Mouse (Mus musculus) liver, postnatal 0 days (tissue): Measurements from ENCODE around the gene Plekha7. TPM values are rescaled to one million over a fixed set of nuclear protein-coding genes. Genes with fewer than 3 reads are reported as not detected.
A peak's percentile ranks its signal among the peaks of the same experiment; 100 is the strongest.

ENCODE experiments used
- ATAC-seq: fragments of 200-750 bp; cut with Nextera tagmentation; 2 replicates; pipeline ENCODE4 v1.8.0; 2017; ENCODE audit warnings: mild to moderate bottlenecking, moderate library complexity
- DNase-seq: peaks from one replicate; pipeline ENCODE4 v3.0.0-alpha.2; 2016
- H3K27ac ChIP-seq: fragments of 300-500 bp; sonication (generic); 2 replicates; pipeline ENCODE4 v1.5.1; 2014; ENCODE audit warnings: antibody characterized with exemption, moderate library complexity, mild to moderate bottlenecking, low read depth
- H3K27me3 ChIP-seq: fragments of 300-500 bp; sonication (generic); 2 replicates; pipeline ENCODE4 v1.6.1; 2014; ENCODE audit warnings: low read length, control low read depth, mixed read lengths; ENCODE audit not compliant: insufficient read depth
- H3K36me3 ChIP-seq: fragments of 300-500 bp; sonication (generic); replicated peaks from 2 replicates; pipeline ENCODE4 v1.6.1; 2014; ENCODE audit warnings: mild to moderate bottlenecking, control low read depth, low read length, moderate library complexity, mixed read lengths; ENCODE audit not compliant: insufficient read depth
- H3K4me1 ChIP-seq: fragments of 300-500 bp; sonication (generic); 2 replicates; pipeline ENCODE4 v1.6.1; 2014; ENCODE audit warnings: antibody characterized with exemption, mild to moderate bottlenecking, control low read depth; ENCODE audit not compliant: insufficient read depth
- H3K4me2 ChIP-seq: fragments of 300-500 bp; sonication (generic); 2 replicates; pipeline ENCODE4 v1.6.1; 2014; ENCODE audit warnings: low read depth, mild to moderate bottlenecking, low read length, moderate library complexity, mixed read lengths
- H3K4me3 ChIP-seq: fragments of 300-500 bp; sonication (generic); 2 replicates; pipeline ENCODE4 v1.5.1; 2014; ENCODE audit warnings: low read depth, low read length
- H3K9ac ChIP-seq: fragments of 300-500 bp; sonication (generic); replicated peaks from 2 replicates; pipeline ENCODE4 v1.6.1; 2014; ENCODE audit warnings: mild to moderate bottlenecking, moderate library complexity
- H3K9me3 ChIP-seq: fragments of 300-500 bp; sonication (generic); 2 replicates; pipeline ENCODE4 v1.6.1; 2016; ENCODE audit warnings: mild to moderate bottlenecking, control low read depth, low read length, mixed read lengths
- CTCF ChIP-seq: sonication (generic); IDR thresholded peaks from 2 replicates; pipeline ENCODE4 v1.5.1; 2016; ENCODE audit warnings: antibody characterized with exemption, low read depth
- EP300 ChIP-seq: IDR thresholded peaks from 2 replicates; pipeline ENCODE4 v1.6.1; 2016; ENCODE audit warnings: antibody characterized with exemption, low read depth, mild to moderate bottlenecking
- WGBS: fragments of 180-500 bp; shearing (Covaris S2); extraction: QIAGEN DNeasy Blood & Tissue Kit; methylation state at CpG from one replicate; pipeline ENCODE4 v1.1.7; 2014; ENCODE audit not compliant: insufficient replicate concordance; 5-methylcytosine and 5-hydroxymethylcytosine counted together
- polyA plus RNA-seq: library from polyadenylated mRNA; unstranded; fragments of >200 nt; fragmentation: Nextera tagmentation; extraction: Ambion mirVana; gene quantifications from 2 replicates; pipeline ENCODE4 v1.2.1, GENCODE M21; 2015

The Plekha7 gene
- polyA plus RNA-seq, result 1.5 and 1.8 TPM in 2 replicates

DNA sequence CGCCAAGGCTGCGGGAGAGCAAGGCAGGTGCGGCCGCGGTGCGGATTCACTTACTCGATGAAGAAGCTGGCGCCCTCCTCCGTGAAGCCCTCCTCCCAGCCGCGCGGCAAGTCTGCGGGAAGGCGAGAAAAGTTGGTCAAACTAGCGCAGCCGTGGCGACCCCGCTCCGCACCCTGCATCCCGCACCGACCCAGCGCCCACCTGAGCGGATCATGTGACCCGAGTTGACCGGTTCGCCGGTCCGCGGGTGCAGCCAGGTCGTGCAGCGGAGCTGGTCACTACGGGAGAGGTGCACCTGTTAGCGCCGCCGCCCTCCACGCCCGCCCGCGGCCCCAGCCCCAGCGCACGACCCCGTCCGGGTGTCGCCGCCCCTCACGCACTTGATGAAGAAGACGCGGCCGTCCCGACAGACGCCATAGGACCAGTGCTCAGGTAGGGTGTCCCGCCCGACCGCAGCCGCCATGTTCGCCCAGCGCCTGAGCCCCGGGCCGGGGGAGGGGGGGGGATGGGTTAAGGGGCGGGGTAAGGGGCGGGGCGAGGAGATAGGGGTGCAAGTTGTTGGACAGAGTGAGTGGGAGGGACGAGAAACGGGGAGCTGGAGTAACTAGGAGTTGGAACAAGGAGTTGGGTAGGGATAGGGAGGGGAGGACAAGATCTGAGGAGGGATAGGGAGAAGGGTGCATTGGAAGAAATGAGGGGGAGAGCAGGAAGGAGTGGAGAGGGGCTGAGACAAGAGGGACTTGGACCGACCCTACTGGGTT lies at the start of gene Plekha7:
Plekha7 (minus strand) TSS at position 506 of the 761 bp plus-strand sequence.
- peak within 1 kb of the TSS; percentile 95 for H3K4me2 ChIP-seq
- peak; percentile 78 for DNase-seq
- H3K9me3 ChIP-seq, result no peaks in the 10 kb centered on the region
- WGBS, result under 1% methylated on average over 56 of the region's 65 CpGs
- H3K4me3 ChIP-seq, result peak within 1 kb of the TSS; percentile 75
- peak within 1 kb of the TSS; percentile 74 for H3K27ac ChIP-seq
- H3K9ac ChIP-seq, result peak within 1 kb of the TSS; percentile 60
- TF ChIP-seq EP300 (no peak), CTCF (no peak)
- peaks cover 20% of the 10 kb centered on the region for H3K27me3 ChIP-seq
- peak; percentile 69 for ATAC-seq
- peaks cover 7% of the 10 kb centered on the region for H3K4me1 ChIP-seq
- H3K36me3 ChIP-seq, result no peaks in the 10 kb centered on the region

- no peak overlapping the region for H3K27ac ChIP-seq
- no peak overlapping the region for H3K9ac ChIP-seq
- no peaks in the 10 kb centered on the region for H3K27me3 ChIP-seq
- 56% methylated on average over 1 of the region's 1 CpGs for WGBS
- TF ChIP-seq CTCF, result peak; percentile 73
- TF ChIP-seq EP300, result no peak
- peaks cover 31% of the 10 kb centered on the region for H3K36me3 ChIP-seq
- DNase-seq, result peak; percentile 76
- no peak overlapping the region for H3K4me3 ChIP-seq
- peak overlapping the region; percentile 49 for H3K4me2 ChIP-seq
- H3K4me1 ChIP-seq, result peaks cover 22% of the 10 kb centered on the region
- ATAC-seq, result peak; percentile 1; the same call in 1 of the 2 replicates
- H3K9me3 ChIP-seq, result no peaks in the 10 kb centered on the region
These were observed 28.1 kb upstream of the Plekha7 start for GRCm38 (mm10) chr7:116336226-116336625.

GRCm38 (mm10) chr7:116335133-116335532 lies 27.0 kb upstream of the Plekha7 start:
- Histone ChIP-seq H3K36me3 (peaks cover 35% of the 10 kb centered on the region), H3K27me3 (no peaks in the 10 kb centered on the region), H3K9ac (no peak overlapping the region), H3K9me3 (no peaks in the 10 kb centered on the region), H3K4me3 (peak overlapping the region; percentile 92), H3K27ac (0 out of 2 replicates have a peak overlapping the region, but pooled peaks have one; percentile 74), H3K4me1 (peaks cover 22% of the 10 kb centered on the region), H3K4me2 (peak overlapping the region; percentile 91)
- ATAC-seq (no peak), DNase-seq (no peak)
- no peak for TF ChIP-seq EP300
- TF ChIP-seq CTCF, result no peak
- 72% methylated on average over 6 of the region's 6 CpGs for WGBS

DNA sequence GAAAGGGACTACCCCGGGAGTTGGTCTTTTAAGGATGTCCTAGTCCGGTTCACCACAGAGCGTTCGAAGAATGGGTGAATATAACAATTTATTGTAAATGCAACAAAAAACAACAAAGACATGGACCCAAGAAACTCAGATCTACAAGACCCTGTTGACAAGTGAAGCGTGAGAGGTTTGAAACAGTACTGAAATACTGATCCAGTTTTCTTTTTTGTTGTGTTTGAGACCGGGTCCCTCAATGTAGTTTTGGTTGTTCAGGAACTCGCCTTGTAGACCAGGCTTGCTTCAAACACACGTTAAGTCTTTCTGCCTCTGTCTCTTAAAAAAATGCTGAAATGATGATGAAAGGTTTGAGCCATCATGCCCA lies 26.5 kb upstream of the Plekha7 start:
- peak overlapping the region; percentile 92 for H3K4me3 ChIP-seq
- peak overlapping the region; percentile 91 for H3K4me2 ChIP-seq
- WGBS, result 13% methylated on average over 8 of the region's 8 CpGs
- ATAC-seq, result no peak
- DNase-seq, result no peak
- no peaks in the 10 kb centered on the region for H3K27me3 ChIP-seq
- peaks cover 22% of the 10 kb centered on the region for H3K4me1 ChIP-seq
- H3K36me3 ChIP-seq, result peaks cover 34% of the 10 kb centered on the region
- H3K27ac ChIP-seq, result peak overlapping the region; percentile 74
- H3K9ac ChIP-seq, result peak overlapping the region; percentile 98
- TF ChIP-seq CTCF (no peak), EP300 (no peak)
- no peaks in the 10 kb centered on the region for H3K9me3 ChIP-seq

DNA sequence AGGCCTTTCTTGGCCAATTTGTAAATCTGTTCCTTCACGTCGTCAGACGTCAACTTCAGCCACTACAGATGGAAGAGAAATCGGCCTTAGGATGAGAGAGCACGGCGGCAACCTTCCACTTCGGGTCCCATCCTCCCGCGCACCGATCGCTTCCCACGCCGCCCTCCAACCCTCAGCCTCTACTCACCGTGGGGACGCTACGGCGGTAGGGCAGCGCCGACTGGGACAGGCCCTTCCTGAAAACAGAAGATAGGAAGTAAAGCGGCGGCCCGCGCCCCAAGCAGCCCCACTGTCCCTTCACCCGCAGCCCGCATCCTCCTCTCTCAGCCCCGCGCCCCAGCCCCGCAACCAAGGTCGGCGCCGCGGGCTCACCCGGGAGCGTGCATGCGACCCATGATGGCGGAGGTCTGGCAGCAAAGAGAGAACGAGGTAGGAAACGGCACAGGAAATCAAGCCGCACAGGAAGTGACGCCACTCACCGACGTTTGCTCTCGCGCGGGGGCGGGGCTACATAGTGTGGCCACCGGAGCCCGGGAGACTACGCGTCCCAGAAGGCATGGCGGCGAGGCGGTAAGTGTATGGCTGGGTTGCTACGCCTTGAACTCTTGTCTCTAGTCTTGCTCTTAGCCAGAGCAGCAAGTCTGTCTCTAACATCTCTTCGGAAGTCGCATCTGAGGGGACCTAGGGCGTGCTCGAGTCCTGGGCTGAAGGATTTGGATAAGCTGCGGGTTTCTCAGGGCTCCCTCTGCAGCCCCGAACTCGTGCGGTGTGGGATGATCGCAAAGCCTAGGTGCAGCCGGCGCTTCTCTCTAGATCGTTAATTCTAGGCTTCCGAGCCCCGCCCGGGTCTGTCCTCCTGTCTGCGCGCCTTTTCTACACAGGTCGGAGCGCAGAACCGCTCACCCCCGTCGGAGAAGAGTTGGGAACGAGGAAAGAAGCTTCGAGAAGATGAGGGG lies 25.8 kb upstream of the Plekha7 start, which contains the start of gene Rps13:
Rps13 (minus strand) TSS at position 483 of the 956 bp plus-strand sequence.
- peaks cover 22% of the 10 kb centered on the region for H3K4me1 ChIP-seq
- H3K9ac ChIP-seq, result peak within 1 kb of the TSS; percentile 98
- TF ChIP-seq EP300 (peak; percentile 8; the same call in 1 of the 2 replicates), CTCF (0 out of 2 replicates have a peak, but pooled peaks have one; percentile 3)
- peak within 1 kb of the TSS; percentile 90 for H3K27ac ChIP-seq
- H3K9me3 ChIP-seq, result no peaks in the 10 kb centered on the region
- DNase-seq, result peak; percentile 98
- WGBS, result 2% methylated on average over 78 of the region's 78 CpGs
- peak within 1 kb of the TSS; percentile 91 for H3K4me2 ChIP-seq
- peak within 1 kb of the TSS; percentile 92 for H3K4me3 ChIP-seq
- peaks cover 30% of the 10 kb centered on the region for H3K36me3 ChIP-seq
- H3K27me3 ChIP-seq, result no peaks in the 10 kb centered on the region
- ATAC-seq, result peak; percentile 98

- 90% methylated on average over 2 of the region's 2 CpGs for WGBS
- no peak overlapping the region for H3K9ac ChIP-seq
- no peak for DNase-seq
These were observed 23.1 kb upstream of the Plekha7 start for GRCm38 (mm10) chr7:116331246-116331645.

More at GRCm38 (mm10) chr7:116331246-116331645, 23.1 kb upstream of the Plekha7 start:
- Histone ChIP-seq H3K36me3 (peaks cover 30% of the 10 kb centered on the region), H3K9me3 (no peaks in the 10 kb centered on the region), H3K4me1 (peaks cover 18% of the 10 kb centered on the region), H3K4me2 (no peak overlapping the region), H3K27me3 (no peaks in the 10 kb centered on the region), H3K27ac (no peak overlapping the region), H3K4me3 (no peak overlapping the region)
- TF ChIP-seq CTCF (no peak), EP300 (no peak)
- ATAC-seq, result no peak
